Mouse (Mus musculus): ENCODE data around the gene Mustn1. TPM values are rescaled to one million over a fixed set of nuclear protein-coding genes. Genes with fewer than 3 reads are reported as not detected.
A peak's percentile ranks its signal among the peaks of the same experiment; 100 is the strongest.

Gene Mustn1
- total and polyA plus RNA-seq, 2 experiments from 2014 or later: 1.1 to 1.9 TPM

- H3K36me3 ChIP-seq (ENCODE audit: insufficient read depth, low read length): no peaks in the 10 kb centered on the region; the same call in 1 of the 2 replicates
- 72% methylated on average over 9 of the region's 9 CpGs for WGBS
- no peaks in the 10 kb centered on the region for H3K27me3 ChIP-seq (ENCODE audit: insufficient read depth, low read length)
- H3K9ac ChIP-seq (replicated peaks; ENCODE audit: low read length): no peak overlapping the region
- H3K4me1 ChIP-seq (ENCODE audit: insufficient read depth, low read length): no peaks in the 10 kb centered on the region
- DNase-seq (ENCODE audit: low spot score) (no peak), ATAC-seq (no peak)
- H3K27ac ChIP-seq: no peak overlapping the region
- TF ChIP-seq CTCF (IDR thresholded peaks at IDR 0.05; ENCODE audit: low read depth): no peak
- H3K4me2 ChIP-seq (ENCODE audit: low read depth, low read length): no peak overlapping the region
- H3K4me3 ChIP-seq (ENCODE audit: low read length): no peak overlapping the region
- H3K9me3 ChIP-seq (ENCODE audit: low read length): no peaks in the 10 kb centered on the region
Measured at GRCm38 (mm10) chr14:30879794-30880193, 794 bp downstream of the Mustn1 start.

- Histone ChIP-seq H3K4me2 (ENCODE audit: low read depth, low read length) (no peak overlapping the region), H3K27me3 (ENCODE audit: insufficient read depth, low read length) (no peaks in the 10 kb centered on the region), H3K4me1 (ENCODE audit: insufficient read depth, low read length) (no peaks in the 10 kb centered on the region), H3K9me3 (ENCODE audit: low read length) (no peaks in the 10 kb centered on the region), H3K4me3 (ENCODE audit: low read length) (no peak overlapping the region), H3K36me3 (ENCODE audit: insufficient read depth, low read length) (no peaks in the 10 kb centered on the region; the same call in 1 of the 2 replicates), H3K27ac (no peak overlapping the region), H3K9ac (replicated peaks; ENCODE audit: low read length) (no peak overlapping the region)
- TF ChIP-seq CTCF (IDR thresholded peaks at IDR 0.05; ENCODE audit: low read depth): no peak
- no peak for DNase-seq (ENCODE audit: low spot score)
- 82% methylated on average over 8 of the region's 8 CpGs for WGBS
- ATAC-seq: no peak
Measured at GRCm38 (mm10) chr14:30880251-30880650, 1.3 kb downstream of the Mustn1 start.

- 85% methylated on average over 17 of the region's 17 CpGs for WGBS
- Histone ChIP-seq H3K4me1 (ENCODE audit: insufficient read depth, low read length) (no peaks in the 10 kb centered on the region), H3K4me3 (ENCODE audit: low read length) (no peak overlapping the region), H3K27ac (no peak overlapping the region), H3K4me2 (ENCODE audit: low read depth, low read length) (no peak overlapping the region), H3K27me3 (ENCODE audit: insufficient read depth, low read length) (no peaks in the 10 kb centered on the region), H3K9me3 (ENCODE audit: low read length) (no peaks in the 10 kb centered on the region), H3K36me3 (ENCODE audit: insufficient read depth, low read length) (no peaks in the 10 kb centered on the region), H3K9ac (replicated peaks; ENCODE audit: low read length) (no peak overlapping the region)
- peak; percentile 59 for TF ChIP-seq CTCF (IDR thresholded peaks at IDR 0.05; ENCODE audit: low read depth)
- DNase-seq (ENCODE audit: low spot score): peak; percentile 36
- no peak for ATAC-seq
Measured at GRCm38 (mm10) chr14:30880811-30881717, 2.1 kb downstream of the Mustn1 start.

- 0 out of 2 replicates have a peak, but pooled peaks have one; percentile 24 for ATAC-seq
- 88% methylated on average over 3 of the region's 3 CpGs for WGBS
Measured at GRCm38 (mm10) chr14:30881718-30882108, 2.7 kb downstream of the Mustn1 start.

GRCm38 (mm10) chr14:30885298-30885697 is 6.3 kb downstream of the Mustn1 start:
- no peak overlapping the region for H3K9ac ChIP-seq (replicated peaks; ENCODE audit: low read length)
- H3K4me2 ChIP-seq (ENCODE audit: low read depth, low read length): no peak overlapping the region
- WGBS: 15% methylated on average over 3 of the region's 3 CpGs
- no peaks in the 10 kb centered on the region for H3K9me3 ChIP-seq (ENCODE audit: low read length)
- no peaks in the 10 kb centered on the region for H3K36me3 ChIP-seq (ENCODE audit: insufficient read depth, low read length)
- no peak overlapping the region for H3K27ac ChIP-seq
- ATAC-seq (no peak), DNase-seq (ENCODE audit: low spot score) (no peak)
- 0 out of 2 replicates have a peak, but pooled peaks cover 6% of the 10 kb centered on the region for H3K4me1 ChIP-seq (ENCODE audit: insufficient read depth, low read length)
- no peak for TF ChIP-seq CTCF (IDR thresholded peaks at IDR 0.05; ENCODE audit: low read depth)
- no peaks in the 10 kb centered on the region for H3K27me3 ChIP-seq (ENCODE audit: insufficient read depth, low read length)
- no peak overlapping the region for H3K4me3 ChIP-seq (ENCODE audit: low read length)

More at GRCm38 (mm10) chr14:30881718-30882108, 2.7 kb downstream of the Mustn1 start:
- no peaks in the 10 kb centered on the region for H3K9me3 ChIP-seq (ENCODE audit: low read length)
- no peaks in the 10 kb centered on the region for H3K36me3 ChIP-seq (ENCODE audit: insufficient read depth, low read length)
- no peak overlapping the region for H3K9ac ChIP-seq (replicated peaks; ENCODE audit: low read length)
- TF ChIP-seq CTCF (IDR thresholded peaks at IDR 0.05; ENCODE audit: low read depth): peak; percentile 22; the same call in 1 of the 2 replicates
- H3K27ac ChIP-seq: no peak overlapping the region
- no peak overlapping the region for H3K4me2 ChIP-seq (ENCODE audit: low read depth, low read length)
- DNase-seq (ENCODE audit: low spot score): no peak
- no peak overlapping the region for H3K4me3 ChIP-seq (ENCODE audit: low read length)
- H3K27me3 ChIP-seq (ENCODE audit: insufficient read depth, low read length): no peaks in the 10 kb centered on the region
- H3K4me1 ChIP-seq (ENCODE audit: insufficient read depth, low read length): no peaks in the 10 kb centered on the region

- Histone ChIP-seq H3K27ac (no peak within 1 kb of the TSS), H3K4me2 (ENCODE audit: low read depth, low read length) (no peak within 1 kb of the TSS), H3K4me3 (ENCODE audit: low read length) (no peak within 1 kb of the TSS), H3K9me3 (ENCODE audit: low read length) (no peaks in the 10 kb centered on the region), H3K36me3 (ENCODE audit: insufficient read depth, low read length) (no peaks in the 10 kb centered on the region), H3K27me3 (ENCODE audit: insufficient read depth, low read length) (no peaks in the 10 kb centered on the region), H3K9ac (replicated peaks; ENCODE audit: low read length) (no peak within 1 kb of the TSS), H3K4me1 (ENCODE audit: insufficient read depth, low read length) (0 out of 2 replicates have a peak, but pooled peaks cover 6% of the 10 kb centered on the region)
- 87% methylated on average over 3 of the region's 3 CpGs for WGBS
- ATAC-seq: no peak
- no peak for DNase-seq (ENCODE audit: low spot score)
- TF ChIP-seq CTCF (IDR thresholded peaks at IDR 0.05; ENCODE audit: low read depth): no peak
Measured at GRCm38 (mm10) chr14:30886204-30886603, 7.2 kb downstream of the Mustn1 start, which contains the start of gene Itih4. Itih4 (plus strand) TSS chr14:30886476.

Measured in hindbrain, postnatal 0 days (tissue).